Mouse (Mus musculus): ENCODE data around the gene Ms4a4d. TPM values are rescaled to one million over a fixed set of nuclear protein-coding genes. Genes with fewer than 3 reads are reported as not detected.

Gene Ms4a4d
- polyA plus RNA-seq (2012; rRNA removed; ENCODE audit: low replicate concordance) = 23.9 and 37.1 TPM in 2 replicates

GRCm38 (mm10) chr19:11536593-11536992, at the start of gene Ms4a4d:
Gene Ms4a4d, plus strand, starts transcription at chr19:11536801.

GRCm38 (mm10) chr19:11516246-11516645, 20.4 kb upstream of the Ms4a4d start, which contains the start of gene Ms4a6b:
Gene Ms4a6b, plus strand, starts transcription at chr19:11516512.

DNA sequence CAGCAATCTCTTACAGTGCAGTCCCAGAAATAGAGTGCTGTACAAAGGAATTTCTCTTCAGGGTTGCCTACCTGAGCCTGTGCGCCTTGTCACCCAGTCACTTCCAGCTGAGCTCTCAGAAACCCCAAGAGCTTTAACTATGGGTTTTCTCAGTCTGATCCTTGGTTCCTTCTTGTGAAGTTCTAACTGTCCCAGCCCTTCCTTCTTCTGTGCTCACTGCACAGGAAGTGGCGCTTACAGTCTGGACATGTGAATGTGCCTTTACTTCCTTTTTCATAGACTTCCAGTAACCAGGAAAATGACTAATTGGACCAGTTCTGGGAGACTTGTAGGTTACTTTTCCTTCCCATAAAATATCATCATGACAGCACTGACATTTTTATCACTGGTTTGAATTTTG, 68.0 kb downstream of the Ms4a4d start, which contains the start of gene Ms4a6d:
Gene Ms4a6d, minus strand, starts transcription at position 247 of the 400 bp plus-strand sequence.

Other genes starting within 250 kb of the Ms4a4d start
- gene Ms4a14, start 222.3 kb upstream of the Ms4a4d start, polyA plus RNA-seq (2012; rRNA removed; ENCODE audit: low replicate concordance) = 0.35 and 1.4 TPM in 2 replicates
- gene Ms4a7, start 200.7 kb upstream of the Ms4a4d start, polyA plus RNA-seq (2012; rRNA removed; ENCODE audit: low replicate concordance) = 2.6 and 8.1 TPM in 2 replicates
- 0.97 and 2.4 TPM in 2 replicates for gene Ms4a4a, start 161.3 kb upstream of the Ms4a4d start, polyA plus RNA-seq (2012; rRNA removed; ENCODE audit: low replicate concordance)
- gene Ms4a4c, start 132.0 kb upstream of the Ms4a4d start, polyA plus RNA-seq (2012; rRNA removed; ENCODE audit: low replicate concordance) = 4.0 and 6.8 TPM in 2 replicates
- gene Ms4a4b, start 93.2 kb upstream of the Ms4a4d start, polyA plus RNA-seq (2012; rRNA removed; ENCODE audit: low replicate concordance) = 46.1 and 93.0 TPM in 2 replicates
- gene Ms4a6c, start 67.4 kb upstream of the Ms4a4d start, polyA plus RNA-seq (2012; rRNA removed; ENCODE audit: low replicate concordance) = 6.0 and 14.4 TPM in 2 replicates
- 13.1 and 23.7 TPM in 2 replicates for gene Gm8369, start 50.9 kb upstream of the Ms4a4d start, polyA plus RNA-seq (2012; rRNA removed; ENCODE audit: low replicate concordance)
- gene Ms4a6b, start 20.3 kb upstream of the Ms4a4d start, polyA plus RNA-seq (2012; rRNA removed; ENCODE audit: low replicate concordance) = 22.9 and 41.2 TPM in 2 replicates
- 5.1 and 17.1 TPM in 2 replicates for gene Ms4a6d, start 68.0 kb downstream of the Ms4a4d start, polyA plus RNA-seq (2012; rRNA removed; ENCODE audit: low replicate concordance)
- 0.13 and 0.46 TPM in 2 replicates for gene Ms4a2, start 86.9 kb downstream of the Ms4a4d start, polyA plus RNA-seq (2012; rRNA removed; ENCODE audit: low replicate concordance)
- gene Ms4a3, start 104.0 kb downstream of the Ms4a4d start, polyA plus RNA-seq (2012; rRNA removed; ENCODE audit: low replicate concordance) = not detected in 2 replicates
- gene Oosp2, start 123.8 kb downstream of the Ms4a4d start, polyA plus RNA-seq (2012; rRNA removed; ENCODE audit: low replicate concordance) = not detected in 2 replicates
- gene Oosp1, start 154.3 kb downstream of the Ms4a4d start, polyA plus RNA-seq (2012; rRNA removed; ENCODE audit: low replicate concordance) = not detected in 2 replicates
- gene Oosp3, start 160.3 kb downstream of the Ms4a4d start, polyA plus RNA-seq (2012; rRNA removed; ENCODE audit: low replicate concordance) = not detected in 2 replicates
- not detected in 2 replicates for gene Gif, start 210.8 kb downstream of the Ms4a4d start, polyA plus RNA-seq (2012; rRNA removed; ENCODE audit: low replicate concordance)
- 7.6 and 15.1 TPM in 2 replicates for gene Mrpl16, start 233.6 kb downstream of the Ms4a4d start, polyA plus RNA-seq (2012; rRNA removed; ENCODE audit: low replicate concordance)